Mouse (Mus musculus) adrenal gland, adult 2 months (tissue): Measurements from ENCODE around the gene Hsf5. TPM values are rescaled to one million over a fixed set of nuclear protein-coding genes. Genes with fewer than 3 reads are reported as not detected.

Experiments used
- DNase-seq: peaks from one replicate; pipeline ENCODE4 v3.0.0; 2021
- polyA plus RNA-seq: library from polyadenylated mRNA; depleted of rRNA; stranded (reverse); fragments of >200 nt; gene quantifications from 2 replicates; pipeline ENCODE4 v1.2.3, GENCODE M21; 2012; rRNA removed
- total RNA-seq, 2 experiments: library from RNA; stranded (reverse); gene quantifications; 2 replicates each; pipeline ENCODE4 v1.2.3; 2021

The Hsf5 gene
- total and polyA plus RNA-seq, 3 experiments, result 0.04 to 0.12 TPM; not detected in 1

DNA sequence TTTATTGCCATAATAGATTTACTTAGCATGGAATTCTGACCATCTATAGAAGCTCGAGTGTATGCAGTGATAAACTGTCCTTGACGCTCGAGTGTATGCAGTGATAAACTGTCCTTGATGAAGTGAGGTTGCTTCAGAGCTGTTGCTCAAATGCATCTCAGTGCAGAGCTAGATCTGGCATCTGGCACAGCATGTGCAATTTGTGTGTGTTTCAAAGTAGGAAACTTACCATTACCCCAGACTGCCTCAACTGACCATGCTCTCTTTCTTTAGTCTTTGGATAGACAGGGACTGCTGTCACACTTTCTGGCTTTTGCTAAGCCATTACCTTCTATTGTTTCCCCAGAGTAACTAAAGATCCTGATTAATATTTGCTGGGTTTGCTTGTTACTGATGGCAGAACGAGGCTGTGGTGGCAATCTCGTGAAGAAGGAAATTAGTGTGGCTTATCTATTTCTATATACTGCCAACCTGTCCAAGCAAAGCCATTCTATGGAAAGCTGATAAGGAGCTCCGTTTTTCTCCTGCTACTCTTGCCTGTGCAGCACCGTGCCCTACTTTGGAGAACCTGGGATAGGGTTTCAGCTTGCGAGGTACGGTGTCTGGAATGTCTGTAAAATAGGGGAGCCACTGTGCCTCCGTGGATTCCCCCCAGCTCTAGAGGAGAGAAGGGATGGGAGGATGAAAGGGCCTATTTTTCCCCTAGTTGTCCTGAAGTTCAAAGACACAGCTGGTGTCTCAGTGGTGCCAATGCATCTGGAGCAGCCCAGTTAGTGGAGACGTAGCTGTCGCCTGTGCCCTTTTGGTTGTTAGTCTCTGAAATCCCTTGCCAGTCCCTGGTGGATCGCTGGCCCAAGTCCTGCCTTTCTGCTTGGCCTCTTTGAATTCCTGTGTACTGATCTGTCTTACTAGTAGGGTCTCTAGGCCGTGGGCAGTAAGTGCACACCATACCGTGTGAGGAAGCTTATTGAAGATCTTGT, 70.6 kb downstream of the Hsf5 start:
- DNase-seq, result no peak

DNA sequence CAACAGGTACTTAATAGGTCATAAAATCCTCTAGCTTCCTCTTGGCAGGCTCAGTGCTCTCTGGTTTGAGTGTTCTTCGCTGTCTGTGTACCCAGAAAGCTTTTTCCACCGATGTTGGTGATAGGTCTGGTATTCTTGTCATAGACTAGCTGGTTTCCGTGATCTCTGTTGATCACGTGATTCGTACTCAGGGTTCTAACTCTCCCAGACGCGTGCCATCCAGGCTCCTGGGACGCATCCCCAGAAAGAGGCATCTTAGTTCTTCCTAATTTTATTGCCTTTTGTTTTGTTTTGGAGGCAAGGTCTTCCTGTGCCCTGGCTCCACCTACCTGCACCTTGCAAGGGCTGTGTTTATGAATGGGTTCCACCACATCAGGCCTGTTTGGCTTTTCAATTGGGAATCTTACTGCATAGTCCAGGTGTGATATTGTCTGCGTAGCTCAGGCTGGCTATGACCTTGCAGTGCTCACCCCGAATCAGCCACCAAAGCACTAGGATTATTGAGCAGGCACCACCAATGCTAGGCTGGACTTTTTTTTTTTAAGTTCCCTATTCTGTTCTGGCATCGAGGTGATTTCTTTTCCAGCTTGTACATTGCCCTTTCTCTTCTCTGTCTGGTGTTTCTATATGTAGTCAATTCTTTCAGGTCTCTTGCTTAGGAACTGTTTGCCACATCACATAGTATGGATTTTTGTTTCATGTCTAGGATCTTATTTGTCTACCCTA, 71.7 kb downstream of the Hsf5 start:
- DNase-seq, result no peak

DNA sequence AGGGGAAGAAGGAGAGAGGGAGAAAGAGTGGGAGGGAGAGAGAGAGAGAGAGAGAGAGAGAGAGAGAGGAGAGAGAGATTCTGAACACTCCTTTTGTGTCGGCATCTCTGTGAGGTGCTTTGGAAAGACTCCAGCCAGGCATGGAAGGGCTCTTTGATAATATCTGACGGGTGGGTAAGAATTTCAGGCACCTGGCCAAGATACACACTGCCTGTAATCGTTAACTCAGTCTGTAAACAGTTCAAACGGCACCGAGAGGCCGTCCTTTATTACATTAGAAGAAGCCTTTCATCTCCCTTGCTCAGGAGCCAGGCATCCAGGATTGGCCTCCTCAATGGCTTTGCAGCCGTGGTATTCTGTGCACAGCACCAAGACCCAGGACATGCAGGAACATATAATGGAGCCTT, 72.4 kb downstream of the Hsf5 start:
- peak; percentile 69 for DNase-seq

DNA sequence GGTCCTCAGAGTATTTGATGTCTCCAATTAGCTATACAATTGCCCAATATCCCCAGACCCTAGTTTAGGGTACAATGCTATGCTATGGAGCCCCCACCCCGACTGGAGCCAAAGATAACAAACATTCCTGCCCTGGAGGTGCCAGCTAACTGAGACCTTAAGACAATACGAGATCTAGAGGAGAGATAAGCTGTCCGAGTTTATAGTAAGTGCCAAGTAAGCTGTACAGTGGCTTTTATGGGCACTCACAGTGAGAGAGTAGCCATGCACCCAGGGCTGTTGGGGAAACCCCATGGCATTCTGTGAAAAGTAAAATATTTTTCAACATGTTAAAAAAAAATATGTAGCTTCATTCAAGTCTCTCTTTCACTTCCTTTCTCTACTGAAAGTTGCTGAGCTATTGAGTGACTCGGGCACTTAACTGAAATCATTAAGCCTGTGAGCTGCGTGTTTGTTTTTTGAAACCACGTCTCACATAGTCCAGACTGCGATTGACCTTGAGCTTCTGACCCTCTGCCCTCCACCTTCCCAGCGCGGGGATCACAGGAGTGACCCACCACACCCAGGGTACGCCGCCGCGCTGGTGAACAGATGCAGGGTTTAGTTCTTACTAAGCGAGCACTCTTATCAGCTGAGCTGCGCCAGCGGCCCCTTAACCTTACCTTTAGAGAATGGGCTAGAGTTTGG, 73.2 kb downstream of the Hsf5 start:
- peak; percentile 35 for DNase-seq

DNA sequence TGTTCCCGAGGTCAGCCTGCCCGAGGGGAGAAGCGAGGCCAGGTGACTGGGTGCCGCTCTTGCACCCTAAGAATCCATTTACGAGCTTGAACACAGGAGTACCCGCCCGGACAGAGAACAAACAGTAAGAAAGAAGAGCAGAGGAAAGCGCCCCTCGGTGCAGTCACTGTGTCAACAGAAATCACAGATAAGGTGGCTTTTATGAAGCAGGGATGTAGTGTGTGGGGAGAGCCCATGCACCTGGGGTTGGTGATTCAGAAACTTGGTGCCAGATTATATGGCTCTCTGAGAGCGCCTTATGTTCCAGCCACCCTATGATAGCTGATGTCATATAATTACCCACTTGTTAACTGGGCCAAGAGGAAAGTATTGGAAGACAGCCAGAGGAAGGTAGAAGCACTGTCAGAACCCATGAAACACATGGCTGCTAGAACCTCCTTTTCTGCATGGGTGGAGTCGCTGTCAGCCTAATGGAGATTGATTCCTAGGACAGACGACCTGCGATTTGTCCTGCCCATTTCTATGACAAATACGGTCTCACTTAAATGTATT, 80.2 kb downstream of the Hsf5 start:
- no peak for DNase-seq

DNA sequence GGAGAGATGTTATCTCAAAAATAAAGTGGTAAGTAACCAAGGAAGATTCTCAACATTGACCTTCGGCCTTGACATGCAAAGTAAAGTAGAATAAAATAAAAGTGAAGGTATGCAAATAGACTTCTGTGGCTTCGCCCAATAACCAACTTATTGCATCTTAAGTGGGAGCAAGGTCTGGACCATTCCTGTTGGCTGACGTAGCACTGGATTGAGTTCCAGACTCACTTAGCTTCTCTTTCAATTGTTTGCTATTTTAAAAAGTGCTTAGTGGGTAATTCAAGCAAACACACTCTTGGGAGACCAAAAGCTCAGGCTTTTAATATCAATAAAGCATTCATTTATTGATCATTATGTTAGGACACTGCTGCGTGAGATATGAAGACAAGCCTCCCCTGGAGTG, 81.2 kb downstream of the Hsf5 start:
- DNase-seq, result no peak

DNA sequence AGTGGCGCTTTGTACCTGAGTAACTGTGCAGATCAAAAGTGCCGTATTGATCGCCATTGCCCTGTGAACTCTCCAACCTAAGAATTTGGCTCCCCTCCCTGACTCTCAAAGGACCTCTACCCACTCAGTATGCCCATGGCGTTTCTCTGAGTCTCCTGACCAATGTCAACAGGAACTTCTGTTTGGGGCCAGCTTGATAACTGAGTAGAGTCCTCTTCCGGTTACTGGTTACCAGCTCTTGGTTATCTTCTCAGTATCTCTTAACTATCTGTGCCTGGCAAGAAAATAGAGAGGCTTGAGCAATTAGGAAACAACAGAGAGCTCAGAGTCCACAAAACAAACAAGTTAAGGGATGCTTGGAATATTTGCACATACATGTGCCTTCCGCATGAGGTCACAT, 84.1 kb downstream of the Hsf5 start:
- DNase-seq, result no peak

DNA sequence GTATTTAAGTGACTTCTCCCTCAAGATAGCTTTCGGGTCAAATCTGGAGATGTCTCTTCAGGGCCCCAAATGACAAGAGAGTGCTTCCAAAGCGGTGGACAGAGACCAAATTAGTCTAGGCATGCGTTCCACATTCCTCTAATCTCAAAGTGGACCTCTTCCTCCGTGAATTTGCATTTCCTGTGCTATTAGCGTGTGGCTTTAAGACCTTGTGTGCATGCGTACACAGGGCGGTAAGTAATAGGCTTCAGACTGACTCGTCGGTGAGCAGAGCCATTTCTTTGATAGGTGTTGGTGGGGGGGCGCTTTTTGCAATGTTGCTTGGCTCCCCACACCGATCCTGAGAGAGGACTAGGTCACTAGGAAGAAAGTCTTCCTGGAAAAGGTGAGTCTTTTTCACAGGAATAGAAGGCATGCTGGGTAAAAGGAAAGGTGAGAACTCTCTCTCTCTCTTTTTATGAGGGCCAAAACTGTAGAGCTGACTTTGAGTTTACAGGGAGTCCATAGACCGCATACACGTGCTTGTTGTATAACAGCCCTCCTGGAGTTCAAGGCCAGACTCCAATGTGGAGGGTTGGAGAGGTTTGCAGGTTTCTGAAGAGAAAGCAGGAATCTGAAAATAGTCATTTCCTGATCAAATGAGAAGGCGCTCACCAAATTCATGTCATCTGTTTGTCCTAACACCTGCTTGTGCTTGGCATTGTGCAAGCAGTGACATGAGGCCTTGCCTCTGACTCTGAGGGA, 85.1 kb downstream of the Hsf5 start:
- no peak for DNase-seq

DNA sequence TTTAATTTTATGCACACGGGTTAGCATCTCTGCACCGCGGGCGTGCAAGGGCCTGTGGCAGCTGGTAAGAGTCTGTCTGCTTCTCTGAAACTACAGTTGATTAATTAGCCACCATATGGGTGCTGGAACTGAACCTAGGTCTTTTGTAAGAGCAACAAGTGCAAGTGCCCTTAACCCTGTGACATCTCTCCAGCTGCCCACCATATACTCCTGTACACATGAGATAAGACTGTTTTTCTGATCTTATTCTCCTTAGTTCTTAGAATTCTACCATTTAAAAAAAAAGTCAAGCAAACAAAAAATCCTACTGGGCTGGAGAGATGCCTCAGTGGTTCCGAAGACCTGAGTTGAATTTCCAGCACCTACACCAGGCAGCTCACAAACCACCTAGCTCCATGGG, 86.7 kb downstream of the Hsf5 start:
- no peak for DNase-seq

DNA sequence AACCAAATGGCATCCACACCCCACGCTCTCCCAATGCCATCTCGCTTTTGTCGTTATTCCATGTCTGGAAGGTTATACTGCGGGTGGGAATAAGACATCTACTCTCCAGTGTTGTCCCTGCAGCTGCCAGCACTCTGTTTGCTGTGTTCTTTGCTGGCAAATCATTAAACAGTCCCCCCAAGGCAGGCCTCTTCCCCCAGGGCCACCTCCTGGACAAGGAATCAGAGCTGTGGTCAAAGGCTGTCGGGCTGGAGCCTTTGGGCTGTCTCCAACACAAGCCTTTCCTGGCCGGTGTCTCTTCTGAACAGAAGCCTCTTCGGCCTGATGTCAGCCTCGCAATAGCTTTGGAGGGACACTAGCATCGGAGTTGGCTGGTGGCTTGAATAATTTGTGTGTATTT, 87.3 kb downstream of the Hsf5 start:
- DNase-seq, result no peak

DNA sequence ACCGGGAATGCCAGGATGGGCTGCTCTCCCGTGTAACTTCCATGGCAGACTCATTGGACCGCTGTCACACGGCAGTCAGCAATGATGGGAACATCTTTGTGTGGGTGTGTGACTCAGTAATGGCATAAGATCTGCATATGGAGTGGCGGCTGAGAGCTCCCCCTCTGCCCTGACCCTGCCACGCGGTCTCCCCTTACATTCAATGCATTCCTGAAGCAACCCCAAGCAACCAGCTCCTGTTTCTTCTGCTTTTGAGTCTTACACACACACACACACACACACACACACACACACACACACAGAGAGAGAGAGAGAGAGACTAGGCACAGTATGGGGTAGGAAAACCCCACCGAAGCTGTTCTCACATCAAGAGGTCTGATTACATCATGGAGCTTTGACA, 90.6 kb downstream of the Hsf5 start:
- no peak for DNase-seq

DNA sequence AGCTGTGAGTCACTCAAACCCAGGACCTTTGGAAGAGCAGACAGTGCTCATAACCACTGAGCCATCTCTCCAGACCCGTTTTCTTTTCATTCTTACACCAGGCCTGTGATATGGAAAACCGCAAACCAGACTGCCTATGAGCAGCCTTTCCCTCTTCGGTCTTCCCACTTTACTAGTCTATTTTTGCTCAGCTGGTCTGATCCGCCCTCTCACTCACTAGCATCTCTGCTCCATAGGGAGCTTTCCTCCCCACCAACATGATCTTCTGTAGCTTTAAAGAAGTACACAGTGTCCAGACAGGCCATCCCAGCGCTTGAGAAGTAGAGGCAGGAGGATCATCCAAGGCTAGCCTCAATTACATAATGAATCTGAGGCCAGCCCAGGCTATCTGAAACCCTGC, 92.0 kb downstream of the Hsf5 start:
- DNase-seq, result no peak

Other genes with a start within 250 kb of the Hsf5 start
- 1 to 10 TPM; 1.6 to 2.2 TPM for gene Rad51c, start 212.2 kb upstream of the Hsf5 start, total RNA-seq
- 0.13 and 0.15 TPM in 2 replicates for gene Rad51c, start 212.2 kb upstream of the Hsf5 start, polyA plus RNA-seq
- 1 to 10 TPM in 1 of 2 experiments, under 1 TPM in 1; 0.35 to 1.3 TPM for gene Tex14, start 212.1 kb upstream of the Hsf5 start, total RNA-seq
- 0.03 and 0.08 TPM in 2 replicates for gene Tex14, start 212.1 kb upstream of the Hsf5 start, polyA plus RNA-seq
- not detected for gene Gm11492, start 50.5 kb upstream of the Hsf5 start, total RNA-seq
- not detected in 2 replicates for gene Gm11492, start 50.5 kb upstream of the Hsf5 start, polyA plus RNA-seq
- 10 to 100 TPM; 42.0 to 52.8 TPM for gene Sept4, start 48.3 kb upstream of the Hsf5 start, total RNA-seq
- gene Sept4, start 48.3 kb upstream of the Hsf5 start, polyA plus RNA-seq, result 14.8 and 14.9 TPM in 2 replicates
- 10 to 100 TPM; 24.6 to 31.1 TPM for gene Mtmr4, start 25.0 kb upstream of the Hsf5 start, total RNA-seq
- 13.0 and 15.2 TPM in 2 replicates for gene Mtmr4, start 25.0 kb upstream of the Hsf5 start, polyA plus RNA-seq
- 1 to 10 TPM; 3.8 to 7.8 TPM for gene Rnf43, start 45.6 kb downstream of the Hsf5 start, total RNA-seq
- gene Rnf43, start 45.6 kb downstream of the Hsf5 start, polyA plus RNA-seq, result 5.3 and 6.4 TPM in 2 replicates
- gene Supt4a, start 120.4 kb downstream of the Hsf5 start, total RNA-seq, result 10 to 100 TPM; 43.3 to 74.3 TPM
- 18.5 and 21.4 TPM in 2 replicates for gene Supt4a, start 120.4 kb downstream of the Hsf5 start, polyA plus RNA-seq
- gene Tspoap1, start 143.4 kb downstream of the Hsf5 start, total RNA-seq, result 1 to 10 TPM; 3.3 to 4.6 TPM
- gene Tspoap1, start 143.4 kb downstream of the Hsf5 start, polyA plus RNA-seq, result 6.6 and 9.7 TPM in 2 replicates
- gene Mpo, start 176.4 kb downstream of the Hsf5 start, total RNA-seq, result under 1 TPM in 1 of 2 experiments, not detected in 1; 0.29 TPM
- not detected in 2 replicates for gene Mpo, start 176.4 kb downstream of the Hsf5 start, polyA plus RNA-seq
- not detected for gene Lpo, start 211.1 kb downstream of the Hsf5 start, total RNA-seq
- not detected in 2 replicates for gene Lpo, start 211.1 kb downstream of the Hsf5 start, polyA plus RNA-seq
- 10 to 100 TPM in 1 of 2 experiments, 1 to 10 TPM in 1; 6.6 to 11.9 TPM for gene Mks1, start 236.1 kb downstream of the Hsf5 start, total RNA-seq
- gene Mks1, start 236.1 kb downstream of the Hsf5 start, polyA plus RNA-seq, result 19.2 and 20.7 TPM in 2 replicates